Mouse (Mus musculus) gonadal fat pad, adult 2 months (tissue): ENCODE data around the gene Ppcs. TPM values are rescaled to one million over a fixed set of nuclear protein-coding genes. Genes with fewer than 3 reads are reported as not detected.

ENCODE experiments used
- DNase-seq: peaks from one replicate; pipeline ENCODE4 v3.0.0-alpha.2; 2012; ENCODE audit warnings: low read depth
- polyA plus RNA-seq: library from polyadenylated mRNA; depleted of rRNA; stranded (reverse); fragments of >200 nt; gene quantifications from 2 replicates; pipeline ENCODE4 v1.2.3, GENCODE M21; 2012; rRNA removed

Gene Ppcs
- polyA plus RNA-seq, 1 experiment = 15.4 TPM

DNA sequence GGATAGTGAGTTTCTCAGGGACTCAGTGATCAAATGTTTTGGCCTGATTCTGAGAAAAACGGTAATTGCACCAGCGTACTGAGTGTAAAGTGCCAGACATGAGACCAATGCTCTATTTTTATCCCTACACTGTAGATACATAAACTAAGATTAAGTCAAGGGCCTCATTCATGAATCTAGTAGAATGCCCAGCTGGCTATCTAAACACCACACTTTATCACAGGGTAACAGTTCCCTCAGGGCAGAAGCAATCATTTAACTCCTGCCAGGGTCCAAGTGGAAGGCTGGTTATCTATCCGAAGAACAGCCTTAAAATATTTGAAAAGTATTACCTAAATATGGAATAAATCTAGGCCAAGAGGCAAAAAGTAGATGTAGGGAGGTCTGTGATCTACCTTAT is 4.3 kb downstream of the Ppcs start:
- no peak for DNase-seq

DNA sequence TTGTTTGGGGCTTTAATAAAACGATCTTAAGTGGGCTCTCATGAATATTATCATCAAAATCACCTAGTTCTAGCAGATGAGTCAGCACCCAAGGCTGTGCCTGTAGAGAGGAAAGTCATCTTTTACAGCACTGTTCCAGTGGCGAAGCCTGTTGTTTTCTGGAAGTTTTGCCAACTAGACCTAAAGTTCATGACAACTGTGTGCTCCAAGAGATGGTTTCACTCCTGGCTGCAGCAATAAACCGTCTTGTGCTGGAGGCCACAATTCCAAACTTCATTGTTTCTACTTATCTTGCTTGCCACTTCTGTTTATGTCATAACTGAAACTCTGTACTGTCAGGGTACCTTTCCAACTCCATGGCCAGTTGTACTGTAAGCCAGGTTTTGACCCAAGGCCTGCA is 5.0 kb downstream of the Ppcs start:
- DNase-seq = no peak

DNA sequence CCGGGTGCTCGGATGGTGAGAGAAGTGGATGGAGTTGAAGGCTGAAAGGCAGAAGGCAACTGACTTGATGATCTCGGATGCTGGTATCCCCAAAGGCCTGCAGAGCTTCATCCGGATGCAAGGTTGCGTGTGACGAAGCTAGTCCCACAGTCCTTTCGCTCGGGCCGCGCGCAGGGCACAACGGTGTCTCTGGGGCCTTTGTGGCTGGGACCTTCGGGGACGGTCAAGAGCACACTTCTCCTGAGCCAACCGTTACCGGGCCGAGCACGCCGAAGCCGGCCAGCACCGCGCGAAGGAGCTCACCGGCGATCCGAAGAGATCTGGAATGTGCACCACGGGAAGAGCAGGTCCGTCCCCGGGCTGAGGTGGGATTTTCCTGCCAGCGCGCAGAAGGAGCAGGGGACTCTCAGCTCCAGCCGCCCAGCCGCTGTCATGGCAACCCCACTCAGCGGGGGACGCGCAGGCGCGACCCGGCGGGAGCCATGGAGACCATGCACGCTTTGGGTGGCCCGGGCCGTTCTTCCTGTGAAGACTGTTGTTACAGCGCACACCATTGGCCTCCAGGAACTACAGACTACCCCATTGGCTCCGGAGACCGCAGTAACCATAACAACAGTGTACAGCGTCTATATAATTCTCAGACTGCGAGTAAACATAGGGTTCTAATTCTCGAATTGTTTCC is 7.0 kb downstream of the Ppcs start, which contains the start of gene Ccdc30:
Gene Ccdc30 (minus strand): TSS at position 450 of the 682 bp plus-strand sequence.
- DNase-seq = no peak

DNA sequence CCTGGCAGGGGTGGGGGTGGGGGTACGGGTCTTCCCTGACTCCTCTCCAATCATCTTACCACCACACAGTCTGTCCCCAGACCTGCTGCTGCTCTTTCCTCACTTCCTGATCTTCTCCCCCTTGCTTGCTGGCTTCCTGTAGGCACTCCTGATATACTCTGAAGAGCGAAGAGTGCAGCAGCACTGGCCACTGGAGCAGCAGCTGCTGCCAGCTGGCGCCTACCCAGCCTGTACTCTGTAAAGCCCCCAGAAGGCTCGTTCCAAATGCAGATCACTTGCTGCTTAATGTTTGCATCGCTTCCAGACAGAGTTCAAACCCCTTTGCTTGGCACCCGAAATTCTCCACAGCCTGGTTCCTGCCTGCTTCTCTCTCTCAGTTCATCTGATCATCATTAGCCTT is 9.4 kb downstream of the Ppcs start:
- DNase-seq = no peak

DNA sequence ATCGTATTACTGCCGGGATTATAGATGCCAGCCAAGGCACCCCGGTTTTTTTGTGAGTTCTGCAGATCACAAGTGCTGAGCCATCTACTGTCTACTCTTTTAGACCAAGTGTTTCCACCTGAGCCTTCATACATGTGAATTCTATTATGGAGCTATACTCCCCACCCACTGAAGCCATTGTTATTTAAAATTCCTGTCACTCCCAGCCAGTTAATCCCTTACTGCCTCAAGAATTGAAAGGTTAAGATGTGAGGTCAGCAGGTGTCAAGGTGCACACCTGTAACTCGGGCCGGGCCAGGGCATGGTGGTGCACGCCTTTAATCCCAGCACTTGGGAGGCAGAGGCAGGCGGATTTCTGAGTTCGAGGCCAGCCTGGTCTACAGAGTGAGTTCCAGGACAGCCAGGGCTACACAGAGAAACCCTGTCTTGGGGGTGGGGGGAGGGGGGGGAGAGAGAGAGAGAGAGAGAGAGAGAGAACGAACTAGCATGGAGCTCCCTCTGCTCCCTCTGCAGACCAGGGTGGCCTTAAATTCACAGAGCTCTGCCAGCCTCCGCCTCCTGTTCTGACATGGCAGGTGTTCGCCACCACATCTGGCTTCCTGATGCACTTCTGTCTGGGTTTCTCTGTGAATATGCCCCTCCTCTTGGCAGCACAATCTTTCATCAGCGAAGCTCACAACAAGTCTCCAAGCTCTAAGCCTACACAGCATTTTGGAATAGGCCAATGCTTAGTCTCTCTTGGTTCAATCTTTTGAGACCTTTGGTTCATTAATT is 10.2 kb downstream of the Ppcs start:
- no peak for DNase-seq

DNA sequence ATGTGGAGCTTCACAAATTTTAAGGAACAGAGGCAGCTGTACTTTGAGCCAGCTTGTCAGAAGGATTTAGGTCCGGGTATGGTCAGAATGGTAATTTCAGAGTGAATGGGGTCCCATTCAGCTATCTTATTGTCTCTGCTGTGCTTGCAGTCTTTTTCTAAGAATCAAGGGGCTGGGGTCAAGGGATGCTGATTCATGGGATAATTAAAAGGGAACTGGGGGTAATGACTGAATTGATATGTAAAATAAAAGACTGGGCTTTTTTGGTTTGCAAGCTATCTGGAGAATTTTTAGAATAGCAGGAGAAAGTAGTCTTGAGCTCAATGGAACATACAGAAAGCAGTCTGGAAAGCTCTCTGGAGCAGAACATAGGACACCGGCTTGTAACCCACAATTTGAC is 18.8 kb downstream of the Ppcs start:
- no peak for DNase-seq

DNA sequence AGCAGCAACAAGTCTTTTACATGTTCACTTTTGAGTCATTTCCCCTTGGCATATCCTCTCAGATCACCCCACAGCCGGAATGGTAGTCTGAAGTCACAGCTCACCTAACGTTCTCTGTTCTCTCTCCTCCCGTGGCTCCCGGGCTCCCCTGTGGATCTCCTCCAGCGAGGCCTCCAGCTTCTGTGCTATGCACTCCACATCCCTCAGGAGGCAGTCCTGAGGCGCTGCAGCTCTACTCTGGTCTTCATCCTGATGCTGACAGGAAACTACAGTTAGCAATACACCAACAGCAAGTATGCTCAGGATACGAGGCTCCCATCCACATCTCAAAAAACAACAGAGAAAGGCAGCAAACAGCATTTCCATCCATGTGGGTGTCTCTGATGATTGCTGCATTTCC is 21.3 kb downstream of the Ppcs start:
- DNase-seq = no peak

DNA sequence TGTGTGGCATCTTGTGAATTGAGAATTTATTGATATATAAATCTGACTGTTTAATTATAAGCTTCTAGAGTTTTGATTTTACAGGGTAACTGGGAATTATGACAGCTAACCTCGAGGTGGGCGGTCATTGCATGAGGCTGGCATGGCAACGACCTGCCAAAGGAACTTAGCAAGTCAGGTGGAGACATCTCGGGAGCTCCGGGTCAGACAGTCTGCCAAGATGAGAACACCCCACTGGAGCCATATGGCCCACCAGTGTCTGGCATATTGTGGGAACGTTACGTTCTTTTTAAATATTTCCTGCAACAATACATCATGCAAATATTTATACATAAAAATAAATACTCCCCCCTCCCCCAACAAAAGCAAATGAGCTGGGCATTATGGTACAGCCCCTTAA is 23.5 kb downstream of the Ppcs start:
- DNase-seq = no peak

DNA sequence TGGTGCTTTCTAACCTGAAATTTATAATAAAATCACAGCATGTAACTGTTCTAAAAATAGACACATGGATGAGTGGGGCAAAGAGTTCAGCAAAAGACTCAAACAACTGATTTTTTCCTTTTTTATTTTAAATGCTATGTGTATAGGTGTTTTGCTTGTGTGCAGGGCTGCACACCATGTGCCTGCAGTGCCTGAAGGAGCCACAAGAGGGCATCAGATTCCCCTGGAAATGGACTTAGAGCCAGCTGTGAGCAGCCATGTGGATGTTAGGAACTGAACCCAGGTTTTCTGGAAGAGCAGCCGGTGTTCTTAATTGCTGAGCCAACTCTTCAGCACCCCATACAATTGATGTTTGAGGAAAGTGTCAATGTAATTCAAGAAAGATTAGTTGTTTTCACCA is 31.9 kb downstream of the Ppcs start:
- DNase-seq = no peak

DNA sequence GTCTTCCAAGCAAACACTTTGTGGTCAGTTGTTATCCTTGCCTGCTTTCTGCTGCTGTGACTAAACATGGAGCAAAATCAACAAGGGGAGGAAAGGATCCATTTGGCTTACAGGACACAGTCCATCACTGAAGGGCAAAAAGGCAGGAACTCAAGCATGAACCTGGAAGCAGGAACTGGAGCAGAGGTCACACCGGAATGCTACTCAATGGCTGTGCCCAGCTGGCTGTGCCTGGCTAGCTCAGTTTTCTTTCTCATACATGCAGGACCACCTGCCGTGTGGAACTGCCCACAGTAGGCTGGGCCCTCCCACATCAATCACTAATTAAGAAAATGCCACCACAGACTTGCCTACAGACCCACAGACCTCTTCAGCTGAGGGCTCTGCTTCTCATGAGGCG is 33.0 kb downstream of the Ppcs start:
- DNase-seq = no peak

DNA sequence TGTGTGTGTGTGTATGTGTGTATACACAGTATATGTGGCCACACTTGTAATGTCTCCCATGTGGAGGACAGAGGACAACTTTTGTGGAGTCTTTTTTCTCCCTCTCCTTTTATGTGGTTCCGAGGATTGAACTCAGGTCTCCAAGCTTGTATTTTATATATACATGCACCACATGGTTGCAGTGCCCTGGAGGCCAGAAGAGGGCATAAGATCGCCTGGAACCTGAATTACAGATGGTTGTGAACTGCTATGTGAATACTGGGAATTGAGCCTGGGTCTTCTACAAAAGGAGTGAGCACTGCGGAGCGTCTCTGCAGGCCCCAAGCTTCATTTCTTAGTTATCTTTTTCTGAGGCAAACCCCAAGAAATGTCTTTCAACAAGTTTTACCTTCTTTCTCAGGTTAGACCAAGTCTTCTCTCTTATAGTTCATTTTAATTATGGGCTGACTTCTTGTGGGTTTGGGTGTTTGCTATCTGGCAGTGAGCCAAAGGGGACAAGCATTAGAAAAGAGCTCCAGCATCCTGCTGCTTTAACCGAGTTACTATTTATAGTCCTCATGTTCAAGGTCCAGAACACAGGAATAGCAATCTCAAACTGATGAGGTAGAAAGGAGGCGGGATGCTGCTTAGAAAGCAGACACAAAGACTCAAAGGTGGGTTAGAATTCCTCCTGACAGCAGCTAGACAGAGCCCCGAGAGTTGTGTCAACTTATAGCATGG is 40.6 kb downstream of the Ppcs start:
- no peak for DNase-seq

DNA sequence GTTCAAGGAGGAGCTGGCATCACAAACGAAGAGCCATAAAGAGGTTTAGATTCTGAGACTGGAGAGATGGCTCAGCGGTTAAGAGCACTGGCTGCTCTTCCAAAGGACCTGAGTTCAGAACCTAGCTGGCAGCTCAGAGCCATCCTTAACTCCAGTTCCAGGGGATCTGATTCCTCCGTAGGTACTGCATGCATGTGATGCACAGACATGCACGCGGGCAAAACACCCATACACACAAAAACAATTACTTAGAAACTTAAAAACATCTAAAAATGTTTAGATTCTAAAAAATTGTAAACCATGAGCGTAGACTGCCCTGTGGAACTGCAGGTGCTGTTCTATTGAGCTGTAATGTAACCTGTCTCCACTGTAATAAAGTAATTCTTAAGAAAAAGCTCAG is 52.8 kb downstream of the Ppcs start:
- DNase-seq = no peak

Other genes starting within 250 kb of the Ppcs start
- gene Zfp691, start 248.2 kb downstream of the Ppcs start, polyA plus RNA-seq = 6.7 and 8.0 TPM in 2 replicates
- gene Ermap, start 232.4 kb downstream of the Ppcs start, polyA plus RNA-seq = 0.15 and 0.26 TPM in 2 replicates
- gene Svbp, start 227.1 kb downstream of the Ppcs start, polyA plus RNA-seq = 25.2 and 29.0 TPM in 2 replicates
- 0.70 and 0.93 TPM in 2 replicates for gene Tmem269, start 204.2 kb downstream of the Ppcs start, polyA plus RNA-seq
- 6.4 and 8.3 TPM in 2 replicates for gene AU022252, start 189.7 kb downstream of the Ppcs start, polyA plus RNA-seq
- 21.0 and 26.6 TPM in 2 replicates for gene P3h1, start 189.5 kb downstream of the Ppcs start, polyA plus RNA-seq
- gene Cldn19, start 167.0 kb downstream of the Ppcs start, polyA plus RNA-seq = 0.04 and 0.05 TPM in 2 replicates
- 130 and 192 TPM in 2 replicates for gene Ybx1, start 127.8 kb downstream of the Ppcs start, polyA plus RNA-seq
- gene Ppih, start 101.9 kb downstream of the Ppcs start, polyA plus RNA-seq = 9.1 and 9.5 TPM in 2 replicates
- 1.1 and 2.0 TPM in 2 replicates for gene Ccdc30, start 6.9 kb downstream of the Ppcs start, polyA plus RNA-seq
- 3.4 and 4.5 TPM in 2 replicates for gene Zmynd12, start 394 bp upstream of the Ppcs start, polyA plus RNA-seq
- 0.05 and 0.31 TPM in 2 replicates for gene Rimkla, start 70.2 kb upstream of the Ppcs start, polyA plus RNA-seq
- 14.0 and 15.0 TPM in 2 replicates for gene Foxj3, start 114.6 kb upstream of the Ppcs start, polyA plus RNA-seq
- gene Frg2f1, start 117.1 kb upstream of the Ppcs start, polyA plus RNA-seq = 10.0 and 11.4 TPM in 2 replicates
- gene Guca2a, start 215.3 kb upstream of the Ppcs start, polyA plus RNA-seq = 0.68 TPM in 1 of 2 replicates, not detected in the other
- 0.53 and 0.84 TPM in 2 replicates for gene Guca2b, start 236.5 kb upstream of the Ppcs start, polyA plus RNA-seq